Mouse (Mus musculus) urinary bladder, postnatal 4 days (tissue): ENCODE results near the gene Knl1.
"Not testable (repeated sequence)": the region's sequence is repeated elsewhere in the genome, so short reads cannot be mapped to it uniquely, and the experiment has no call there.

Experiments used
- DNase-seq, 2 experiments: peaks; one replicate each; pipeline ENCODE4 v3.0.0; 2021 to 2022; ENCODE audit warnings: low spot score in 2 of 2

The Knl1 gene

GRCm38 (mm10) chr2:119046649-119047611 is at the start of gene Knl1:
TSS of gene Knl1 (plus strand) at chr2:119047119.
- DNase-seq = peak; percentile 92 to 95

- DNase-seq = no peak
Observed at GRCm38 (mm10) chr2:118998115-118998866, 48.6 kb upstream of the Knl1 start.

GRCm38 (mm10) chr2:118999025-118999639 is 47.8 kb upstream of the Knl1 start:
- DNase-seq = no peak

GRCm38 (mm10) chr2:119006886-119007285 is 40.0 kb upstream of the Knl1 start:
- DNase-seq = no peak

GRCm38 (mm10) chr2:119009376-119009775 is 37.5 kb upstream of the Knl1 start:
- DNase-seq = no peak

GRCm38 (mm10) chr2:119014989-119015388 is 31.9 kb upstream of the Knl1 start:
- no peak for DNase-seq

- no peak for DNase-seq
Observed at GRCm38 (mm10) chr2:119015604-119016180, 31.2 kb upstream of the Knl1 start.

GRCm38 (mm10) chr2:119016312-119016711 is 30.6 kb upstream of the Knl1 start:
- DNase-seq = not testable (repeated sequence)

GRCm38 (mm10) chr2:119017647-119018046 is 29.3 kb upstream of the Knl1 start:
- no peak for DNase-seq

- peak in 1 of 2 experiments; percentile 38 for DNase-seq
Observed at GRCm38 (mm10) chr2:119018391-119019122, 28.4 kb upstream of the Knl1 start.

GRCm38 (mm10) chr2:119019131-119019530 is 27.8 kb upstream of the Knl1 start:
- DNase-seq = no peak

GRCm38 (mm10) chr2:119019538-119019937 is 27.4 kb upstream of the Knl1 start:
- DNase-seq = no peak

- DNase-seq = no peak
Observed at GRCm38 (mm10) chr2:119023154-119023660, 23.7 kb upstream of the Knl1 start.

GRCm38 (mm10) chr2:119024536-119025238 is 22.2 kb upstream of the Knl1 start:
- DNase-seq = no peak

GRCm38 (mm10) chr2:119025239-119025616 is 21.7 kb upstream of the Knl1 start:
- no peak for DNase-seq

- DNase-seq = no peak
Observed at GRCm38 (mm10) chr2:119026951-119027350, 20.0 kb upstream of the Knl1 start.

GRCm38 (mm10) chr2:119028941-119029551 is 17.9 kb upstream of the Knl1 start, which contains the start of gene Ccdc32:
TSS of gene Ccdc32 (minus strand) at chr2:119029393.
- peak; percentile 85 to 93 for DNase-seq

GRCm38 (mm10) chr2:119032191-119032590 is 14.7 kb upstream of the Knl1 start:
- DNase-seq = no peak

GRCm38 (mm10) chr2:119034656-119035396 is 12.1 kb upstream of the Knl1 start, which contains the start of gene Rpusd2:
TSS of gene Rpusd2 (plus strand) at chr2:119034790.
- DNase-seq = peak; percentile 83 to 91
